Mouse (Mus musculus) embryo, embryonic 9.5 days (tissue): ENCODE results near the gene Ifngr2.
"Not testable (repeated sequence)": the region's sequence is repeated elsewhere in the genome, so short reads cannot be mapped to it uniquely, and the experiment has no call there.

Experiments used
- DNase-seq: peaks from one replicate; pipeline ENCODE4 v3.0.0-alpha.2; 2017; ENCODE audit errors: extremely low spot score

The Ifngr2 gene

DNA sequence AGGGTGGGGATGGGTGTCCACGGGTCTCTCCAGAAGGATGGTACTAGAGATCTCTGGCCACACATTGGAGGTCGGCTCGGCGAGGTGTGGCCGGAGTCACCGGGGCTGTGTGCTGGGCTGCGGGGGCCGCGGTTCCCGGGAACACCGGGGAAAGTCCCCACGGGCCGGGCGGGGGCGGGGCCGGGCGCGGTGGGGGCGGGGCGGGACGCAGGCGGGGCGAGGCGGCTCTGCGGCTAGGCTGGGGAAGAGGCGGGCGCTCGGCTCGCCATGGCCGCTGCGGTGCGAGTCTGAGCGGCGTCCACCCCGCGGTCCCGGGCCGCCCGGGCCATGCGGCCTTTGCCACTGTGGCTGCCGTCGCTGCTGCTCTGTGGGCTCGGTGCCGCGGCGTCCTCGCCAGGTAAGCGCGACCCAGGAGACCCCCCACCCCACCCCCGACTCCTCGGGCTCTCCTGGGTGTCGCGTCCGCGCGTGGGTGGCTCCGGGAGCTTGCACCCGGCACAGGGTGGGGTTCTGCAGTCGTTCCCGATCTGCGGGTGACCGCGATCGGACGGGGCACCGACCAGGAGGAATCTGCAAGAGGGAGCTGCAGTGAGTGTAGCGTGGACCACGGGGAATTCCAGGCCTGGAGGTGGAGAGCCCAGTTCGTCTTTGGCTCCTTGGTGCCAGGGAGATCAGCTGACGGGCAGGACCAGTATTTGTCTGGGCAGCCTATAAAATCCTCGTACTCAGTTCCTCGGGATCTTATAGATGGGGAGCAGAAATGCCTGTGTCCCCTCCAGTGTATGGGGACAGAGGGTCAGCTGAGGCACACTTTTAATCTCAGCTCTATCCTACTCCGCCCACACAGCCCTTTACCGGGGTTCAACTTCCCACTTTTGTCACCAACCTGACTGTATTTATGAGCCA lies at the start of gene Ifngr2:
Gene Ifngr2, plus strand, starts transcription at position 237 of the 906 bp plus-strand sequence.
- peak; percentile 79 for DNase-seq

DNA sequence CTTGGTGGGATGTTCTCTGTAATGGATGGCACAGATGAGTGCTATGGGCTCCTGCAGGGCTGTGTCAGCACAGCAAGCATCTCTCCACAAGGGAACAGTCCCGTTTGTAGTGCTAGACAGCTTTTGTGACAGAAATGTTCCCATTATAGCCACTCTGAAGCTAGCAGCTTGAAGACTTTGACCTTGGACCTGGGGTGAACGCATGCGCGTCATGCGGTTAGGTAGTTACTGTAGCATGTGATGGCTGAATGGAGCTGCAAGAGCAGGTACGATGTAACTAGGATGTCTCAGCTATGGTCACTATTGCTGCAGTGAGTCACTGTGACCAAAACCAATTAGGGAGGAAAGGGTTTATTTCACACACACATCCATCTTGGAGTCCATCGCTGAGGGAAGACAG lies 48.8 kb upstream of the Ifngr2 start:
- DNase-seq, result no peak

DNA sequence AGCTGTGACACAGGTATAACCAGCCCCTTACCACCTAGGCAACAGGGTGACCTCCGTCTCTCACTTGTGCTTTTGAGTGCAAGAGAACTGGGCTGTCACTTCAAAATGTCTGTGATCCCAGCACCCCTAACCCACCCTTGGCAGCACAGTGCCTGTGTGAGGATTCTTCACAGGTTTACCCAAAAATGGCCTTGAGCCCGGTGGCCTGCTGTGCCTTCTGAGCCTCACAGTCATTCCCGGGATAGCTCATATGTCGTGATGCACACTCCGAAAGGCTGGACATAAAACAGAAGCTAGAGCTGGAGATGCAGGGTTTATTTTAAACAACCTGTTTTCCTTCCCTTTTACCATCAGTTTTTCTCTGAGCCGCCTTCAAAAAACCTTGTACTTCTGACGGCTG lies 42.2 kb upstream of the Ifngr2 start:
- no peak for DNase-seq

DNA sequence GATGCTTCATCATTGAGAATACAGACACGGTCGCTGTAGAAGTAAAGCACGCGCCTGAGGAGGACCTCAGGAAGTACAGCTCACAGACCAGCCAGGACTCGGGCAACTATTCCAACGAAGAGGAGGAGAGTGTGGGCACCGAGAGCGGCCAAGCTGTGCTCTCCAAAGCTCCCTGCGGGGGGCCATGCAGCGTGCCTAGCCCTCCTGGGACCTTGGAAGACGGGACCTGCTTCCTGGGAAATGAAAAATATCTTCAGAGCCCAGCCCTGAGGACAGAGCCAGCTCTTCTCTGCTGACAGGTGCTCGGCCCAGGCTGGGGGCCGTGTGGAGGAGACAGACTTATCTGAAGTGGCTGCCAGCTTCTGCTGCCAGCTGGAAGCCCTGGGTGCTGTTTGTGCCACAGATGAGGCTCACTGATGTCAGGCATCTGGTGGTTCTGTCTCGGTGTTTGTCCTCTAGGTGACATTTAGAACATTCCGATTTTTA lies 41.7 kb upstream of the Ifngr2 start:
- DNase-seq, result no peak

DNA sequence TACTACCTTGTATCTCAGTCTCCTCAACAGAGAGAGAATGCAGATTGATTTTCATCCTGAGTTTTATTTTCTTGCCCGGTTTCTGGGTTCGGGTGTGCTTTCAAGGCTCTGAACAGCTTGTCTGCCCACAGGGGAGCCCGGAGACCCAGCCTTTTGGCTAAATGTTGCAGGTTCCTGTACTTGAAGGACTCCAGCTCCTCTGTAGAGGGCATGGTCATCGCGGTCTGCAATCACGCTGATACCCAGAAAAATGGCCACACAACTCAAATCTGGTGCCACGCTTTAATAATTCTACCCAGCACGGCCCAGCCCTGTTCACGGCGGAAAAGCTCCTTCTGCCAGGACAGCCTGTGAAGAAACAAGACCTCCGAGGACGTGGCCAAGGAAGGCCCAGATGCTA lies 40.5 kb upstream of the Ifngr2 start:
- DNase-seq, result no peak

DNA sequence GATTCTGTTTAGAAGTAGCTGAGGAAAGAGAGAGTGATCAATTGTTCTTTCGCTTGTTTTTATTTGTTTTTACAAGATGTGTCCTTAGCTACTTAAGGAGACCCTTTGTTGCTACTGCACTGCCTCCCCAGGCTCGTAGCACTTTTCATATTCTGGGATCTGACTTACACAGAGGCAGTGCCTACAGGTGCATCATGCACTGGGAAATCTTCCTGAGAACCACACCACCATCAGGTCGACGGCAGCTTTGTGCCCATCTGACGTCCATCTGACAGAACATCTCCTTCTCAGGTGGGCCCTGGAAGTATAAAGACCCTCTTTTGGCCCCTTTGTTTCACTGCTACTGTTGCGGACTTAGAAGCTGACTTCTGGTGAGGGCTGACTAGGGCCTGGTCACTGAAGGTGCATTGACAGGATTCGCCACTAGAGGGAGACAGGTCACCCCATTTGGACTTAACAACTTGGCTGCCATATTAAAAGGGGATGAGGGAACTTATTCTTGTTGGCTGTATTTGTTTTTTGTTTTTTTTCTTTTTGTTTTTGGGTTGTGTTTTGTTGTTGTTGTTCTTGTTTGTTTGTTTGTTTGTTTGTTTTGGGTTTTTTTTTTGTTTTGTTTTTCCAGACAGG lies 34.6 kb upstream of the Ifngr2 start:
- peak; percentile 78 for DNase-seq

DNA sequence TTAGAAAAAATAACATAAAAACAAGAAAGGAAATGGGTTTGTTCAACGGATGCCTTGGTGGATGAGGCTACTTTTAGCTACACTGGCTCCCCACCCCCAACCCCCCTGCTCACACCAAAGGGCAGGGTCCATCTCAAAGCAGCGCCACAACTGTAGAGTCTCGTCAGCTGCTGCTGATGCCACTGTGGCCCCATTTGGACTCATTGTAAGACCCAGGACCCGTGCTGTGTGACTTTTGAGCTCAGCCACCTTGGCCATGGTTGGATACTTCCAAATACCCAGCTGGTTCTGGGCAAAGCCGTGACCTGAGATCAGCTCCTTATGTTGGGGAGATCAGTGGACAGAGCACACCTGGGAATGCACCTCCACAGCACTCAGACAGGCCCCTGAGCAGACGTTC lies 33.8 kb upstream of the Ifngr2 start:
- DNase-seq, result no peak

DNA sequence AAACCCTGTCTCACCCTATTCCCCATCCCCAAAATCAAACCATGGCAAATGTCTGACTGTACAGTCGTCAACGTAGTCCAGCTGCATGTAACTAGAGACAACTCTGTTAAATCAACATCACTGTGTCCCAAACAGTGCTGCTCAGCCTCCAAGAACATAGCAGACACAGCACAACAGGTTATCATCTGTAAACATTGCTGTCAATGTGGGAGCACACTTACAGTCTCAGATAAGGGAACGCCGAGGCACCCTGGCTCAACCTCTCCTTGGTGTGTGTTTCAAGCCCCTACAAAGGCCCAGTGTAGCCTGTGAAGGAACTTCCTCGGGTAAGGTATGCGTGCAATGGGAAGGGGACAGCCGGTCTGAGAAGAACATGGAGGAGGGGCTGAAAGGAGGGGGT lies 29.9 kb upstream of the Ifngr2 start:
- DNase-seq, result no peak

DNA sequence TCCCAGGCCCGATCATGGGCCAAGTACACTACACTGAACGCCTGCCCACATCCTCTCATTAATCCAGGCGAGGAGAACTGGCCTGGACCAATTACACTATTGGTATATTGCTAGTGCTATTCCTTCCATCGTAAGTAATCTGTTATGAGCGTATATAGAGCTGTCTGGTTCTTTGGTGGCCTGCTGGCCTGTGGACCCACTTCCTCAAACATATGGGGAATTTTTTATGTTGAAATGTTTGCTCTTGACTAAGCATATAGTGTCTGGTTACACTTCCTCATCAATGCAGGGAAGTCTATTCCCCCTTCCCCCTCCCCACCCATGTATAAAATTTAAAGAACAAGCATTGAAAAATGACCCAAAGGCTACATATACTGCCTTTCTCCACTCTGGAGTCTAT lies 24.8 kb upstream of the Ifngr2 start:
- DNase-seq, result no peak

DNA sequence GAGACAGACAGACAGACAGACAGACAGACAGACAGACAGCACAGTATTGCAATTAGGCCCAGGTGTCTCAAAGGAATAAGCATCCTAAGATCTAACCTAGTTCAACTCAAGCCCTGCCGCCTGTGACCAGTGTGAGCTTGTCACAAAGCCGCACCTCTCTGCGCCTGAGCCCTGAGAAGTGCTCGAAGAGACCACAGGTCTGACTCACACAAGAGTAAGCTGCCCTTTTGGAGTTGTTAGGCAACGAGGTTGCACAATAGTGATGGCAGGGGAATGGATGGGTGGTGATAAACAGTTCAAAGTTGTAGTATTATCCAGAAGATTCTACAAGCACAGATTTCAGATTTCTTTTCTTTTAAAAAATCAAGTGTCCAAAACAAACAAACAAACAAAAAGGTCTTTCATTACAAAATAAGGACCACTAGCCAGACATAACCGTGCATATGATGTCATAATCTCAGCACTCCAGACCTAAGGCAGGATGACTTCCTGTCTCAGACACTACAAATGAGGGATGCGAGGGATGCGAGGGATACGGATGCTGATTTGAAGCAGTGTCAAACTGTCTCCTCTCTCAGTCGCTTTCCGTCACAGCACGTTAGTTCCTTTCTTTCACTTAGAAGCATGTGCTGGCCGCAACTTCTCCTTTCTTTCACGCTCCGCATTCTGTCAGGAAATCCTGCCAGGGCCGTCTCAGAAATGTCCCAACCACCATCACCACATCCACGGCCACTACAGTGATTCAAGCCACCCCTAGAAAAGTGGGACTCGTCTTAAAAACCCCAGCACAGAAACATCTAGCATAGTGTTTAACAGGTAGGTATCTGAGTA lies 24.2 kb upstream of the Ifngr2 start:
- no peak for DNase-seq

DNA sequence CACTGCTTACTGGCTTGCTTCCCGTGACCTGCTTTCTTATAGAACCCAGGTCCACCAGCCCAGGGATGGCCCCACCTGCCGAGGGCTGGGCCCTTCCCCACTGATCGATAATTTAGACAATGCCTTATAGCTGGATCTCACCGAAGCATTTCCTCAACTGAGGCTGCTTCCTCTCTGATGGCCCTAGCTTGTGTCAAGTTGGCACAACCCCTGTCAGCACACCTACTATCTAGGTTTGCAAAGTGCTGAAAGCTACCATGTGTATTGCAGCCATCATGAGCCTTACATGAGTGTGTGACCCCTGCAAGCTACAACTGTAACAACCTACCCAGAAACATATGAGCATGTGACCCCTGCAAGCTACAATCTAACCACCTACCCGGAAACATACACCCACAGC lies 22.7 kb upstream of the Ifngr2 start:
- DNase-seq, result no peak

DNA sequence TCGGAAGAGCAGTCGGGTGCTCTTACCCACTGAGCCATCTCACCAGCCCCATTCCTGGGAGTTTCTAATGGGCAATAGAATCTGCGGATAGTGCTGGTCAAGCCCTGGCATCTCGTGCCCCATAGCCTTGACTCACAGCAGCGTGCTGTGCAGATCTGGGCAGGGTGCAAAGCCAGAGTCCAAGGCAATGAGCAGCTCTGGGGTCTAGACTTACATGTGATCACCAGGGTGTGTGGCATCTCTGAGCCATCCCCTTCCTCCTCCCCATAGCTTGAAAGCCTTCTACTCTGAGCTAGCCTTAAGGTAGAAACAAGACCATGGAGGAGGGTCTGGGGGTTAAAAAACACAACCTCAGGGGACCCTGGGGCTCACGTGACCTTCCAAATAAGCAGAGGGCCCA lies 20.6 kb upstream of the Ifngr2 start:
- no peak for DNase-seq

DNA sequence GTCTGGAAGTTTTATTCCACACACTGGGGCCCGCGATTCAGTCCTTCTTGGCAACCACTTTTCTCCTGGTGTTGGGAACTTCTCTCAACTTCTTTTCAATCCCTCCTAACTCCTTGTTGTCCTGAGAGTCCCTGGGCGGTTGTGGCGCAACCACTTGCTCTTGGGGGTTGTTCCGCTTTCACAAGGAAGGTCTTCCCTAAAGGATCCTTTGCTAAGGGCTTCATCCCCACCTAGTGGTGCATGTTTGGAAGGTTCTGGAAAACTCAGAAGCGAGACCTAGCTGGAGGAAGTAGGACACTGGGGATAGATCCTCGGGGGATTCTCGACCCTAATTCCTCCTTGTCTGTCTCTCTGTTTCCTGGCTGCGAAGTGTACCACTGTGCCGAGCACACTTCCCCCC lies 19.8 kb upstream of the Ifngr2 start:
- DNase-seq, result no peak

DNA sequence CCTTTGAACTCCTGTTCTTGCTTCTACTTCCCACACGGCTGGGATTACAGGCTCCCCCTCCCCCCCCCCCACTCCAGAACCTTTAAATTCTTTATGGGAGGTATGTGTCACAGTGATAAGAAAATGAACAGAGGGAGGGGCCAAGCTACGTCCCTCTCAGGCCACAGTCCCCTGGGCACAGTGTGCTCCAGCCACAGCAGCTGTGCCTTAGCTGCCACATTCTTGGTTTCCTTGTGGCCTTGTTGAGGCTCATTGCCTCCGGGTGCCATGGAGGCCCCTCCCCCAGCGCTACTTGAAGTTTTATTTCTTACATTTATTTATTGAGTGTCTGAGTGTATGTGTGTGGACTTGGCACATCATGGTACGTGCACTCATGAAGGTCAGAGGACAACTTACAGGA lies 19.4 kb upstream of the Ifngr2 start:
- DNase-seq, result no peak

DNA sequence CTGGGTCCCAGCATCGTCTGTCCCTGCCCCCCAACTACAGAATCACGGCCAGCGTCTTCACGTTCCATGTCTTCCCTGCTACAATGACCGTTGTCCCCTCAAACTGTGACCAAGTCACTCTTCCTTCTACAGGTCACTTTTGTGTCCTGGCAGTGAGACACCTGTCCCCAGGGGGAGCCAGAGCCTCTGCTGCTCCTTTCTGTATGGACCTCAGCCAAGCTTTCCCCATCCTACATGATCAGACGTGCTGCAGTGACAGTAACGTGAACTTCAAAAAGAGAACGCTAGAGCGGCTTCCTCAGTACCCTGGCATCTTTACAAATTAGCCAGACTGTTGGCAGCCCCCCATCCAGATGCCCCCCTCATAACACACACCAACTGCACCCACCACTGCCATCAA lies 18.3 kb upstream of the Ifngr2 start:
- no peak for DNase-seq

DNA sequence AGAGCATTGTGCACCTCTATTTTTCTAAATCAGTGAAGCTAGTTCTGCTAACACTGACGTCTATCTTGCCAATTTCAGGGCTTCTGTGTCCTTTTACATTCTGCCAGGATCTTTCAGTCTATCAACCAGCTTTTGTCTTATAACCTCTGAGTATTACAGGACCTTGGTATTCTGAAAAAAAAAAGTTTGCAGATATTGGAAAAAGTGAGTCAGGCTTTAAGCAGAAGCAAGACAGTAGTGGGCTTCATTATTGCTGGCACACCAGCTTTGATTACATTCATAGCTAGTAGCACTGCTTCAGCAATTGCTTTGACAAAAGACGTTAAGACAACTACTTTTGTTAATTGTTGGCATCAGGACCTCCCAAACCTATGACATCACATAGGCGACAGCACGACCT lies 16.0 kb upstream of the Ifngr2 start:
- not testable (repeated sequence) for DNase-seq

DNA sequence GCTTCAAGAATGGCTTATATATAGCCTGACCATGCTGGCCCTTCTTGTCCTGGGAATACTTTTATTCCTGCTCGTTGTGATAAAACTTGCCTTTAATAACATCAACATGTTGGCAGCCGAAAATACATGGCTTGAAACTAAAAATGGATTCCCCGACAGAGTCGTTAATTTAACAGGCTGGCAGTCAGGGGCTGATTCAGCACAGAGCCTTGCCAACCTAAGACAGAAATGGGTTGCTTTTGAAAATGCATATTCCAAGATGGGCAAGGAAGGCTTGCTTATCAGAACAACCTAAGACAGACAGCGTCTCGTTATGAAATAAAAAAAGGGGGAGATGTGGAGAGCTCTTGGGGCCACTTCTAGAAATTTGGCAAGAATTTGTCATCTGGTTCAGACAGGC lies 15.0 kb upstream of the Ifngr2 start:
- DNase-seq, result no peak

DNA sequence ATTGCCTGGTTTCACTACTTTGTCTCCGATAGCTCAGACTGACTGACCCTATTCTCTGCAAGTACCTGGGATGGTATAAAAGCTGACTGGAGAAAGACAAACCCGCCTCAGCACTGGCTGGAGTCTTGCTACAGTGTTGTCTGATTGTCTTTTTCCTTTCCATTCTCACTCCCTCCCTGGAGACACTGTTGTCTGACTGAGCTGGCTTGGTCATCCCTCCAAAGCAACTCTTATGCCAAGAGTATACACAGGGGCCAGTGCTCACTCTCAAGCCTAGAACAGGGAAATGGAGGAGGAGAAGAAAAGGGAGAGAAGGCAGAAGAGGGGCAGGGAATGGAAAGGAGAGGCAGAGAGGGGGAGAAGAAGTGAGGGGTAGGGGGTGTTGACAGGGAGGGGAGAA lies 14.4 kb upstream of the Ifngr2 start:
- DNase-seq, result no peak

DNA sequence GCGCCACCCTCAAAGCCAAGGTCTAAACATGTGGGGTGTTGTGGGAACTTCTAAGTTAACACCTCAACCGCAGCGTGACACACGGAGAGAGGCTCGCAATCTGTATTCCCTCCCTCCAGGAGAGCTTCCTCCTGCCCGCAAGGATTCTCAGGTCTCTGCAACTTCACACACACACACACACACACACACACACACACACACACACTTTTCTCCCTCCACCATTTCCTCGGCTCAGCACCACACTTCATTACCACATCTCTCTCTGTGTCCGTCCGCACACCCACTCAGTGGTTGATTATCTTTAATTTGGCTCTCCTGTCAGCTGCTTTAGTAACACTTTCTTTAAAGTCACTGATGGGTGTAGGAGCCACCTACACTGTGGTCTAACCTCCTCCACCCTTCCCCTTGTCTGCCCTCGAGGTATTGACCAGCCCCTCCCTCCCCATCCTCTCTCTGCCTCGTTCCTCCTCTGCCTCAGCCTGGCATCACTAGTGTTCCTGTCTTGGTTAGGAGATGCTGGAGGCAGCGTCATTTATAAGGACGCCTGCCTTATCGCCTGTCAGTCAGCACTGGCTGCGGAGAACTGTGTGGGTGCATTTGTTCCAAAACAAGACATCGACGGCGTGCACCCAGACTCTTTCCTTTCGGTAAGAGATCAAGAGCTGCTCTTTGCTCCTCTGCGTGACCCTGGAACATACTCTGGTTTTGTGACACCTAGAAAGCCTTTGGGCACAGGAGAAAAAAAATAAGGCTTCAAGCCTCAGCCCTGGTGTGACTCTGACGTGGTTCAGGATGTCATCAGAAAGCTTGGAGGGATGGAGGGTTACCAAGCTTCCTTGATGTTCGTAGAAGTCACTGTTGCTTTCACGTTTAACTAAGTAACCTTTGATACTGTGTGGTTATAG lies 13.5 kb upstream of the Ifngr2 start:
- DNase-seq, result no peak

DNA sequence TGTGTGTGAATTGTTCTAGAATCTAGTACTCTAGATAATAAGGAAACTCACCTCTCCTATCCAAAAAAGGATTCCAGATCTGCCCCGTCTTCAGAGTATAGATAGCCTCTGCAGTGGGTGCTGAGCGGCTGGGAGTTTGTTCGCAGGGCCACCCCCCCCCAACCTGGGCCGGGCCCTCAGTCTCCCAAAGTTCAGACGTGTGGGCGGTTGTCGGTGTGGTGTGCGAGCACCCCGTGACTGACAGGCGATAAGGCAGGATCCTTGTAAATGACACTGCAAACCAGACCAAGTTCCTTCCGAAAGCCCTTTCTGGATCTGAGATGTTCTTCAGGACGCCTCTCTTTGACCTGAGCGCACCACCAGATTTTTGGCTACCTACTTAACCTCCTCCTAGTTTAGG lies 12.4 kb upstream of the Ifngr2 start:
- DNase-seq, result peak; percentile 92

DNA sequence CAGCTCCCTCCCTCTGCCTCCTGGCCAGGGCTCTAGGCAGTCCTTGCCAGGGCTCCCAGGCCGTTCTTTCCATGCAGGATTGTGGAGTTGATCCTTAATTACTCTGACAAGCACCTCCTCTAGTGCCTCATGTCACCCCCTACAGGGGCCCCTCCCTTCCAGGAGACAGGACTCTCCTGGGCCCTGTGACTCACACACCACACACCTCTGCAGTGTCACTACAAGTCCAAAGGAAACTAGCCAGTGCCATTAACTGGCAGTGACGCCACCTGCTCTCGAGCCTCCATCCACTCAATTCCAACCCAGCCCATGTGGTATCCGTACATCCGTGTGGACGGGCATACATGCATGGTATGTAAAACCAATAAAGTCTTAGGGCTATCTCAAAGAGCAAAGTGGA lies 12.0 kb upstream of the Ifngr2 start:
- no peak for DNase-seq
